11 mouse cellular contexts compared by ENCODE assay signal in genomic region chr14:55828716-55829263, GRCm38 (mm10). TPM values are rescaled to one million over a fixed set of nuclear protein-coding genes. Genes with fewer than 3 reads are reported as not detected.
DNase-seq lines count a peak whose midpoint lies in the region; ATAC-seq and TF ChIP-seq lines count a peak whose summit lies in the region.
"Had no signal": no experiment of that assay in that cellular context is flagged by ENCODE, and none has a peak within 500 bp of the region (broad histone marks: within the 10 kb centered on the region; RNA-seq: fewer than 3 reads in every experiment).

No protein-coding gene starts in this region.

- H3K4me2 ChIP-seq in lung, embryonic 15.5 days: peak overlapping the region; percentile 79; the same call in 1 of the 2 replicates
- peak overlapping the region; percentile 6 for H3K4me2 ChIP-seq in embryonic facial prominence, embryonic 11.5 days (ENCODE audit: low read depth, low read length)
- H3K4me2 ChIP-seq in heart, embryonic 12.5 days: no peak overlapping the region
- H3K4me2 ChIP-seq in limb, embryonic 12.5 days: peak overlapping the region; percentile 98

- H3K4me1 ChIP-seq in lung, embryonic 15.5 days: peaks cover 54% of the 10 kb centered on the region
- peaks cover 3% of the 10 kb centered on the region; the same call in 1 of the 2 replicates for H3K4me1 ChIP-seq in lung, adult 2 months (ENCODE audit: control insufficient read depth, insufficient read depth, low read length)
- H3K4me1 ChIP-seq in embryonic facial prominence, embryonic 11.5 days (ENCODE audit: control insufficient read depth, insufficient read depth, low read length): peaks cover 6% of the 10 kb centered on the region; the same call in 1 of the 2 replicates
- H3K4me1 ChIP-seq in heart, embryonic 12.5 days (replicated peaks): peaks cover 40% of the 10 kb centered on the region
- peaks cover 55% of the 10 kb centered on the region for H3K4me1 ChIP-seq in limb, embryonic 12.5 days (replicated peaks)

- no peak for TF ChIP-seq POLR2A in lung, adult 2 months (IDR thresholded peaks at IDR 0.05; ENCODE audit: borderline replicate concordance, extremely low read depth, low read depth, low read length)

- no peak overlapping the region for H3K27ac ChIP-seq in lung, embryonic 15.5 days
- no peak overlapping the region for H3K27ac ChIP-seq in embryonic facial prominence, embryonic 11.5 days (replicated peaks; ENCODE audit: low read depth, low read length)
- no peak overlapping the region for H3K27ac ChIP-seq in heart, embryonic 12.5 days (ENCODE audit: poor library complexity, severe bottlenecking)
- H3K27ac ChIP-seq in limb, embryonic 12.5 days: 0 out of 2 replicates have a peak overlapping the region, but pooled peaks have one; percentile 29

- H3K9ac ChIP-seq in lung, embryonic 15.5 days: no peak overlapping the region
- H3K9ac ChIP-seq in embryonic facial prominence, embryonic 11.5 days (replicated peaks; ENCODE audit: low read length): no peak overlapping the region
- no peak overlapping the region for H3K9ac ChIP-seq in heart, embryonic 12.5 days
- 0 out of 2 replicates have a peak overlapping the region, but pooled peaks have one; percentile 27 for H3K9ac ChIP-seq in limb, embryonic 12.5 days (replicated peaks)

- ATAC-seq in lung, embryonic 15.5 days (ENCODE audit: borderline replicate concordance, extremely low read depth, low FRiP score, low TSS enrichment): no peak
- no peak for ATAC-seq in embryonic facial prominence, embryonic 11.5 days (replicated peaks; ENCODE audit: insufficient number of reproducible peaks, low FRiP score, low TSS enrichment, low read depth)
- peak; percentile 31; the same call in 1 of the 2 replicates for ATAC-seq in heart, embryonic 12.5 days (ENCODE audit: insufficient number of reproducible peaks, low FRiP score)
- no peak for ATAC-seq in limb, embryonic 12.5 days (ENCODE audit: insufficient number of reproducible peaks, insufficient read depth, low FRiP score, low TSS enrichment, low read depth)
- no peak for ATAC-seq in CD4-positive, CD25-positive, alpha-beta regulatory T cell, adult 4 months
- ATAC-seq: inflammation-experienced regulatory T-cells, adult 6 months had no signal

- H3K9me3 ChIP-seq in lung, embryonic 15.5 days: no peaks in the 10 kb centered on the region
- no peaks in the 10 kb centered on the region for H3K9me3 ChIP-seq in embryonic facial prominence, embryonic 11.5 days (replicated peaks; ENCODE audit: control insufficient read depth, low read length)
- H3K9me3 ChIP-seq in heart, embryonic 12.5 days (replicated peaks): no peaks in the 10 kb centered on the region
- no peaks in the 10 kb centered on the region for H3K9me3 ChIP-seq in limb, embryonic 12.5 days

- no peak for TF ChIP-seq CTCF in lung, adult 2 months (IDR thresholded peaks at IDR 0.05; ENCODE audit: insufficient read depth, low read length)

- H3K4me3 ChIP-seq in lung, embryonic 15.5 days: no peak overlapping the region
- H3K4me3 ChIP-seq in lung, adult 2 months (replicated peaks; ENCODE audit: extremely low read depth, low read depth, low read length): no peak overlapping the region
- no peak overlapping the region for H3K4me3 ChIP-seq in embryonic facial prominence, embryonic 11.5 days (ENCODE audit: low read depth, low read length)
- no peak overlapping the region for H3K4me3 ChIP-seq in heart, embryonic 12.5 days
- H3K4me3 ChIP-seq in limb, embryonic 12.5 days (replicated peaks): peak overlapping the region; percentile 86

- H3K27me3 ChIP-seq in lung, embryonic 15.5 days: no peaks in the 10 kb centered on the region
- H3K27me3 ChIP-seq in embryonic facial prominence, embryonic 11.5 days (ENCODE audit: control insufficient read depth, insufficient read depth, low read length): no peaks in the 10 kb centered on the region
- H3K27me3 ChIP-seq in heart, embryonic 12.5 days (replicated peaks): no peaks in the 10 kb centered on the region
- no peaks in the 10 kb centered on the region for H3K27me3 ChIP-seq in limb, embryonic 12.5 days

- H3K36me3 ChIP-seq in lung, embryonic 15.5 days: peaks cover 56% of the 10 kb centered on the region
- peaks cover 10% of the 10 kb centered on the region for H3K36me3 ChIP-seq in embryonic facial prominence, embryonic 11.5 days (replicated peaks; ENCODE audit: control insufficient read depth, insufficient read depth, low read depth, low read length)
- H3K36me3 ChIP-seq in heart, embryonic 12.5 days: 0 out of 2 replicates have a peak, but pooled peaks cover 6% of the 10 kb centered on the region
- H3K36me3 ChIP-seq in limb, embryonic 12.5 days: peaks cover 75% of the 10 kb centered on the region

- intact Hi-C loops in left cerebral cortex, postnatal 14 days (cut with DNase I): no loop called here

- 34% methylated on average over 3 of the region's 3 CpGs for WGBS in lung, embryonic 15.5 days
- WGBS in lung, adult 2 months: 56% methylated on average over 3 of the region's 3 CpGs
- WGBS in embryonic facial prominence, embryonic 11.5 days: 32% methylated on average over 3 of the region's 3 CpGs
- 46% methylated on average over 3 of the region's 3 CpGs for WGBS in heart, embryonic 12.5 days
- 56% methylated on average over 3 of the region's 3 CpGs for WGBS in limb, embryonic 12.5 days

- DNase-seq in lung, adult 2 months: no peak
- DNase-seq in embryonic facial prominence, embryonic 11.5 days (ENCODE audit: low spot score): no peak
- DNase-seq in left cerebral cortex, postnatal 14 days (ENCODE audit: low spot score in 2 of 2): no peak
- DNase-seq: left cerebral cortex, postnatal 4 days; right cerebral cortex, adult 18-20 months had no signal

RNA-seq across cellular contexts. Expression of gene Nfatc4, which starts 5.8 kb away (rescaled TPM):
- polyA plus RNA-seq in lung, embryonic 15.5 days (2015; fragmentation: Nextera tagmentation; extraction: Ambion mirVana): 50.9 and 52.7 TPM in 2 replicates
- polyA plus RNA-seq in lung, adult 2 months (2012; rRNA removed): 26.4 and 27.3 TPM in 2 replicates
- 53.7 and 61.6 TPM in 2 replicates for polyA plus RNA-seq in embryonic facial prominence, embryonic 11.5 days (2014; fragmentation: Nextera tagmentation; extraction: Ambion mirVana)
- 17.5 and 18.6 TPM in 2 replicates for polyA plus RNA-seq in heart, embryonic 12.5 days (2016; fragmentation: Nextera tagmentation; extraction: Ambion mirVana)
- polyA plus RNA-seq in limb, embryonic 12.5 days (2016; fragmentation: Nextera tagmentation; extraction: Ambion mirVana): 147 and 151 TPM in 2 replicates
- not detected for polyA plus RNA-seq in CD4-positive, CD25-positive, alpha-beta regulatory T cell, adult 4 months (2017; shearing (Covaris generic))
- 1 to 10 TPM; 3.0 to 4.0 TPM for total RNA-seq in left cerebral cortex, postnatal 14 days (2021)
- polyA plus RNA-seq: inflammation-experienced regulatory T-cells, adult 6 months had no signal

RNA-seq across cellular contexts. Expression of gene Nynrin, which starts 25.0 kb away (rescaled TPM):
- 19.5 and 19.7 TPM in 2 replicates for polyA plus RNA-seq in lung, embryonic 15.5 days (2015; fragmentation: Nextera tagmentation; extraction: Ambion mirVana)
- polyA plus RNA-seq in lung, adult 2 months (2012; rRNA removed): 9.4 and 12.4 TPM in 2 replicates
- 13.6 and 19.4 TPM in 2 replicates for polyA plus RNA-seq in embryonic facial prominence, embryonic 11.5 days (2014; fragmentation: Nextera tagmentation; extraction: Ambion mirVana)
- 33.3 and 38.2 TPM in 2 replicates for polyA plus RNA-seq in heart, embryonic 12.5 days (2016; fragmentation: Nextera tagmentation; extraction: Ambion mirVana)
- 38.9 and 46.0 TPM in 2 replicates for polyA plus RNA-seq in limb, embryonic 12.5 days (2016; fragmentation: Nextera tagmentation; extraction: Ambion mirVana)
- polyA plus RNA-seq in CD4-positive, CD25-positive, alpha-beta regulatory T cell, adult 4 months (2017; shearing (Covaris generic)): under 1 TPM; 0.04 to 0.11 TPM
- total RNA-seq in left cerebral cortex, postnatal 14 days (2021): 1 to 10 TPM; 8.8 to 9.7 TPM

RNA-seq across cellular contexts. Expression of gene Ripk3, which starts 40.1 kb away (rescaled TPM):
- 43.4 and 45.6 TPM in 2 replicates for polyA plus RNA-seq in lung, embryonic 15.5 days (2015; fragmentation: Nextera tagmentation; extraction: Ambion mirVana)
- 7.5 and 10.0 TPM in 2 replicates for polyA plus RNA-seq in lung, adult 2 months (2012; rRNA removed)
- 33.7 and 38.8 TPM in 2 replicates for polyA plus RNA-seq in embryonic facial prominence, embryonic 11.5 days (2014; fragmentation: Nextera tagmentation; extraction: Ambion mirVana)
- 19.7 and 20.3 TPM in 2 replicates for polyA plus RNA-seq in heart, embryonic 12.5 days (2016; fragmentation: Nextera tagmentation; extraction: Ambion mirVana)
- polyA plus RNA-seq in limb, embryonic 12.5 days (2016; fragmentation: Nextera tagmentation; extraction: Ambion mirVana): 25.2 and 36.4 TPM in 2 replicates
- 10 to 100 TPM; 80.3 to 81.9 TPM for polyA plus RNA-seq in CD4-positive, CD25-positive, alpha-beta regulatory T cell, adult 4 months (2017; shearing (Covaris generic))
- 1 to 10 TPM in 1 of 2 experiments, under 1 TPM in 1; 0.83 to 1.0 TPM for total RNA-seq in left cerebral cortex, postnatal 14 days (2021)

RNA-seq across cellular contexts. Expression of gene Adcy4, which starts 44.9 kb away (rescaled TPM):
- polyA plus RNA-seq in lung, embryonic 15.5 days (2015; fragmentation: Nextera tagmentation; extraction: Ambion mirVana): 14.3 and 18.0 TPM in 2 replicates
- 157 and 169 TPM in 2 replicates for polyA plus RNA-seq in lung, adult 2 months (2012; rRNA removed)
- polyA plus RNA-seq in embryonic facial prominence, embryonic 11.5 days (2014; fragmentation: Nextera tagmentation; extraction: Ambion mirVana): 10.6 and 13.0 TPM in 2 replicates
- polyA plus RNA-seq in heart, embryonic 12.5 days (2016; fragmentation: Nextera tagmentation; extraction: Ambion mirVana): 24.4 and 26.2 TPM in 2 replicates
- polyA plus RNA-seq in limb, embryonic 12.5 days (2016; fragmentation: Nextera tagmentation; extraction: Ambion mirVana): 17.7 and 19.9 TPM in 2 replicates
- 1 to 10 TPM in 1 of 2 experiments, not detected in 1; 1.0 TPM for polyA plus RNA-seq in CD4-positive, CD25-positive, alpha-beta regulatory T cell, adult 4 months (2017; shearing (Covaris generic))
- 1 to 10 TPM; 5.1 to 6.6 TPM for total RNA-seq in left cerebral cortex, postnatal 14 days (2021)

RNA-seq across cellular contexts. Expression of gene Cbln3, which starts 55.4 kb away (rescaled TPM):
- 0.88 and 1.2 TPM in 2 replicates for polyA plus RNA-seq in lung, embryonic 15.5 days (2015; fragmentation: Nextera tagmentation; extraction: Ambion mirVana)
- 0.15 and 0.34 TPM in 2 replicates for polyA plus RNA-seq in lung, adult 2 months (2012; rRNA removed)
- polyA plus RNA-seq in embryonic facial prominence, embryonic 11.5 days (2014; fragmentation: Nextera tagmentation; extraction: Ambion mirVana): 0.07 and 0.17 TPM in 2 replicates
- 0.32 and 0.57 TPM in 2 replicates for polyA plus RNA-seq in heart, embryonic 12.5 days (2016; fragmentation: Nextera tagmentation; extraction: Ambion mirVana)
- 0.20 and 0.21 TPM in 2 replicates for polyA plus RNA-seq in limb, embryonic 12.5 days (2016; fragmentation: Nextera tagmentation; extraction: Ambion mirVana)
- polyA plus RNA-seq in CD4-positive, CD25-positive, alpha-beta regulatory T cell, adult 4 months (2017; shearing (Covaris generic)): not detected
- total RNA-seq in left cerebral cortex, postnatal 14 days (2021): 1 to 10 TPM in 1 of 2 experiments, under 1 TPM in 1; 0.23 to 1.1 TPM
- total RNA-seq: gastrocnemius, adult 18-20 months had no signal

Comparison
In these comparisons a context has a peak if more than half of its experiments do, and no peak if none do; other contexts are left out.
1. RNA of gene Nfatc4, which starts 5.8 kb away (polyA plus RNA-seq): 147 to 151 TPM in limb, embryonic 12.5 days, 53.7 to 61.6 TPM in embryonic facial prominence, embryonic 11.5 days, 50.9 to 52.7 TPM in lung, embryonic 15.5 days, 26.4 to 27.3 TPM in lung, adult 2 months and 17.5 to 18.6 TPM in heart, embryonic 12.5 days; not detected in CD4-positive, CD25-positive, alpha-beta regulatory T cell, adult 4 months; every median in the first group is over 10 times any median in the second.